Mouse (Mus musculus) lung, adult 2 months (tissue): ENCODE results near the gene Wdr86.

ENCODE experiments used
- CTCF ChIP-seq: fragments of 200-500 bp; IDR thresholded peaks from 2 replicates; pipeline ENCODE4 v1.5.1; 2011; ENCODE audit warnings: mild to moderate bottlenecking, low read length, control low read depth; ENCODE audit not compliant: insufficient read depth
- POLR2A ChIP-seq: fragments of 200-500 bp; IDR thresholded peaks from 2 replicates; pipeline ENCODE4 v1.6.1; 2011; ENCODE audit warnings: low read depth, mild to moderate bottlenecking, control low read depth, low read length, borderline replicate concordance; ENCODE audit errors: extremely low read depth

GRCm38 (mm10) chr5:24725897-24726296 is 4.6 kb downstream of the Wdr86 start:
- TF ChIP-seq POLR2A (no peak), CTCF (no peak)
